Mouse (Mus musculus): ENCODE measurements around the gene Fbxw24. TPM values are rescaled to one million over a fixed set of nuclear protein-coding genes. Genes with fewer than 3 reads are reported as not detected.
"Not testable (repeated sequence)": the region's sequence is repeated elsewhere in the genome, so short reads cannot be mapped to it uniquely, and the experiment has no call there.

The Fbxw24 gene
- 0.21 and 0.34 TPM in 2 replicates for polyA plus RNA-seq (2012; rRNA removed)

DNA sequence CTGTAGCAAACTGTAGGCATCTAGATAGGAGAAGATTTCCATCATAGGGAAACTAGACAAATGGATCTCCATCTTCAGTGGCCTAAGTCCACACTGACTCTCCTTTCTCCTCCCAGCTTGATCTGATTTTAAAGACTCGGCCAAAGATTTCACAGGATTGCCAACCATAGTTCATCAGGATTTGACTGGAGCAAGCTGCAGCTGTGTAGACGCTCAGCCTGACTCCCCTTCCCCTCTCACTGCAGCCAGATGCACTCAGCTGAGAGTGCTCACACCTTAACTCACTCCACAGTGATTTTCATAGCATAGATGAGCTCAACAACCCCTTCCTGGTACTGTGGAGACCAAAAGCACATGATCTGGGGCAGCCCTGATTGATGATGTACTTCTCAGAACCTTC, at the start of gene Fbxw24:
TSS of gene Fbxw24 (minus strand) at position 101 of the 400 bp plus-strand sequence.
- DNase-seq (ENCODE audit: low spot score) = not testable (repeated sequence)

DNA sequence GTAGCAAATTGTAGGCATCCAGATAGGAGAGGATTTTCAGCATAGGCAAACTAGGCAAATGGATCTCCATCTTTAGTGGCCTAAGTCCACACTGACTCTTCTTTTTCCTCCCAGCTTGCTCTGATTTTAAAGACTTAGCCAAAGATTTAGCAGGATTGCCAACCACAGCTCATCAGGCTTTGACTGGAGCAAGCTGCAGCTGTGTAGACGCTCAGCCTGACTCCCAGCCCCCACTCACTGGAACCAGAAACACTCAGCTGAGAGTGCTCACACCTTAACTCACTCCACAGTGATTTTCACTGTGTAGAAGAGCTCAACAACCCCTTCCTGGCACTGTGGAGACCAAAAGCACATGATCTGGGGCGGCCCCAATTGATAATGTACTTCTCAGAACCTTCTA, 38.7 kb upstream of the Fbxw24 start, which contains the start of gene Fbxw25:
TSS of gene Fbxw25 (minus strand) at position 101 of the 400 bp plus-strand sequence.
- not testable (repeated sequence) for DNase-seq (ENCODE audit: low spot score)

GRCm38 (mm10) chr9:109606837-109607236, 19.0 kb downstream of the Fbxw24 start:
- not testable (repeated sequence) for DNase-seq (ENCODE audit: low spot score)

DNA sequence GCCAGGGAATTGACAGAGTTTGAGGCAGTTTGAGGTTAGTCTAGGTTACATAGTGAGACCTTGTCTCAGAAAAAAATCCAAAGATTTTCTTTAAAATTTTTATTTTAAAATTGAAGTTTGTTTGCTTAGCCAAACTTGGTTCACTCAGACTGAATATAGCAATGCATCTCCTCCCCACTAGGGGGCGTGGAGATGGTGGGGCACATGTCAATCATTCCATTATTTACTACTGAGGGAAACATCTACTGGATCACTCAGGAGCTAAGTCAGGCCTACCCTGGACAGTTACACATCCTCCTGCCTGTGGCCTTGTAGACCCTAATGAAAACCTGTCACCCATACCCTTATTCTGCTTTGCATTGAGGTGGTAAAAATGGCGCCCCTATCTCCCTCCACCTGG, 23.7 kb downstream of the Fbxw24 start:
- DNase-seq (ENCODE audit: low spot score) = not testable (repeated sequence)

- DNase-seq (ENCODE audit: low spot score) = no peak
These were observed 28.6 kb downstream of the Fbxw24 start for GRCm38 (mm10) chr9:109597226-109597625.

- no peak for DNase-seq (ENCODE audit: low spot score)
These were observed 31.0 kb downstream of the Fbxw24 start for GRCm38 (mm10) chr9:109594866-109595265.

GRCm38 (mm10) chr9:109568162-109568561, 57.7 kb downstream of the Fbxw24 start, which contains the start of gene Fbxw15:
Gene Fbxw15 (minus strand): TSS chr9:109568262.
- DNase-seq (ENCODE audit: low spot score) = not testable (repeated sequence)

DNA sequence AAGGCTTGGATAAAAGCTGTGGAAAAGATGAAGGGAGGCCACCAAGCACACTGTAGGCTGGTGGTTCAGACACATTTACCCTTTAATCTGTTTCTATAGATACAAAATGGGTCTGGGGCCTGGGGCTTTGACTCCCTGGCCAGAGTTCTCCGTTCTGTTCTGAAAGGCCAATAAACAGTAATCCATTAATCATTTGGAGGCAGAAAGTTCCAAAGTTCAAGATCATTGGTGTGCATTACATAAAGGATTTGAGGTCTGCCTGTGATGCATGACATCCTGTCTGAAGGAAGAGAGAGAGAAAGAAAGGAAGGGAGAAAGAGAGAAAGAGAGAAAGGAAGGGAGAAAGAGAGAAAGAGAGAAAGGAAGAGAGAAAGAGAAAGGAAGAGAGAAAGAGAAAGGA, 60.3 kb downstream of the Fbxw24 start:
- DNase-seq (ENCODE audit: low spot score) = no peak

DNA sequence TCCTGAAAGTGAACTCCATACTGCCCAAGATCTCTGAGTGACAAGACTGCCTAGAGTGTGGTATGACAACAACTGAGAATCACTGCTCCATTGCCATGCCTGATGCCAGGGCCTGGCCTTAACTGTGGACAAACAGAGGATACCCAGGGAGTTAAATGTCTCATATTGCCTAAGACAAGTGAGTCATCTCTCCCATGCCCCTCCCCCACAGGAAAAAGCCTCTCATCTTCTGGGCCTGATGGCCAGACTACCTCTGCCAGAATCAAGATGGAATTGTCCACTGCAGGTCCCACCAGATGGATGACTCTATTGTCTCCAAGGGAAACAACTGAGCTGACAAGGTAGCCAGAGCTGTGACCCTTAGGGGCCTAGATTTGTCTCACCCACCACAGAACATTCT, 63.8 kb downstream of the Fbxw24 start:
- not testable (repeated sequence) for DNase-seq (ENCODE audit: low spot score)

- no peak for DNase-seq (ENCODE audit: low spot score)
These were observed 73.4 kb downstream of the Fbxw24 start for GRCm38 (mm10) chr9:109552483-109552882.

Other genes starting within 250 kb of the Fbxw24 start
- 2.6 and 4.6 TPM in 2 replicates for gene Fbxw22, start 221.8 kb downstream of the Fbxw24 start, polyA plus RNA-seq (2012; rRNA removed)
- 0.03 and 0.19 TPM in 2 replicates for gene Fbxw16, start 176.9 kb downstream of the Fbxw24 start, polyA plus RNA-seq (2012; rRNA removed)
- gene Fbxw19, start 130.2 kb downstream of the Fbxw24 start, polyA plus RNA-seq (2012; rRNA removed) = 0.15 and 0.26 TPM in 2 replicates
- gene Fbxw15, start 57.8 kb downstream of the Fbxw24 start, polyA plus RNA-seq (2012; rRNA removed) = 1.0 and 1.9 TPM in 2 replicates
- gene Fbxw25, start 38.6 kb upstream of the Fbxw24 start, polyA plus RNA-seq (2012; rRNA removed) = 0.10 TPM in 2 replicates
- gene Fbxw18, start 76.6 kb upstream of the Fbxw24 start, polyA plus RNA-seq (2012; rRNA removed) = 0.94 and 1.1 TPM in 2 replicates
- gene Fbxw26, start 120.0 kb upstream of the Fbxw24 start, polyA plus RNA-seq (2012; rRNA removed) = 0.34 and 0.61 TPM in 2 replicates
- gene Fbxw27, start 164.6 kb upstream of the Fbxw24 start, polyA plus RNA-seq (2012; rRNA removed) = 8.2 and 17.0 TPM in 2 replicates
- 0.11 and 0.16 TPM in 2 replicates for gene Spink8, start 186.2 kb upstream of the Fbxw24 start, polyA plus RNA-seq (2012; rRNA removed)
- 19.5 and 22.1 TPM in 2 replicates for gene Nme6, start 206.7 kb upstream of the Fbxw24 start, polyA plus RNA-seq (2012; rRNA removed)
- gene Camp, start 223.6 kb upstream of the Fbxw24 start, polyA plus RNA-seq (2012; rRNA removed) = not detected in 2 replicates
- 12.6 and 13.1 TPM in 2 replicates for gene Cdc25a, start 249.5 kb upstream of the Fbxw24 start, polyA plus RNA-seq (2012; rRNA removed)

Measured in urinary bladder, adult 2 months (tissue).